Mouse (Mus musculus): ENCODE measurements around the gene Mob1b.

The Mob1b gene

DNA sequence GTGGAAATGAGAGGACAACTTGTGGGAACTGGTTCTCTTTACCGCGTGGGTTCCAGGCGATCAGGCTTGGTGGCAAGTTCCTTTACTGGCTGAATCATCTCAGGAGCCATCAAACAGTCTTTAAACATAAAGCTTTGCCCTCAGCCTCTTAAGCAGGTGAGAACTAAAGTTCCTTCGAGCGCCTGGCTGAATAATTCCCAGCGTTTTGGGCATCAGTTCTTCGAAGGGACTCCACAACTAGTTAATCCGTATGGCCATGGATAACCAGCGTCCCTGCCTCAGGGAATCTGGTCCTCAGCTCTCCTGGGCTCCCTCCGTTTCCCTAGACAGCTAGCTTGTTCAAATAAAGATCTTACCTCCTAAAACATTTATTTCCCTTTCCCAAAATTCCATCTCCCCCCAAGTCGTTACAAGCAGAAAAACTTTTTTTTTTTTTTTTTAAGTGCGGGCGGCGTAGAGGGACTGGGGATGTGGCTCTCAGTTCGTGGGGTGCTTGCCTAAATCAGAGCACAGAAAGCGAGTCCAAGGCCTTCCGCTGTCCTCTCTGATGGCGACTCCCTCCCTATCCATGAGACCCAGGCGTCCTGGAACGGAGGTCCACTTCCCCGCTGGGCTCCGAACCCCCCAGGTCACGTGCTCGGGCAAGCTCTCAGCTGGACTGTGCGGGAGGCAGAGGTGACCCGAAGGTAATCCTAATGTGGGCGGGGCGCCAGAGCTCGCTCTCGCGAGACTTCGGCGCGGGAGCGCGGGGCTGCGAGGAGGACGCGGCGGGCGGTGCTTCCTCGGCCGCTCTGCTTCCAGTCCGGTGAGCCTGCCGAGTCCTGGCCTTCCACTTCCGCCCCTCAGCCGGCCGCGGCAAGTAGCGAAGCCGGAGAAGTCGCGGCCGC lies at the start of gene Mob1b:
TSS of gene Mob1b (plus strand) at position 740 of the 887 bp plus-strand sequence.
- DNase-seq (ENCODE audit: extremely low spot score, low read depth, low spot score): peak; percentile 85

DNA sequence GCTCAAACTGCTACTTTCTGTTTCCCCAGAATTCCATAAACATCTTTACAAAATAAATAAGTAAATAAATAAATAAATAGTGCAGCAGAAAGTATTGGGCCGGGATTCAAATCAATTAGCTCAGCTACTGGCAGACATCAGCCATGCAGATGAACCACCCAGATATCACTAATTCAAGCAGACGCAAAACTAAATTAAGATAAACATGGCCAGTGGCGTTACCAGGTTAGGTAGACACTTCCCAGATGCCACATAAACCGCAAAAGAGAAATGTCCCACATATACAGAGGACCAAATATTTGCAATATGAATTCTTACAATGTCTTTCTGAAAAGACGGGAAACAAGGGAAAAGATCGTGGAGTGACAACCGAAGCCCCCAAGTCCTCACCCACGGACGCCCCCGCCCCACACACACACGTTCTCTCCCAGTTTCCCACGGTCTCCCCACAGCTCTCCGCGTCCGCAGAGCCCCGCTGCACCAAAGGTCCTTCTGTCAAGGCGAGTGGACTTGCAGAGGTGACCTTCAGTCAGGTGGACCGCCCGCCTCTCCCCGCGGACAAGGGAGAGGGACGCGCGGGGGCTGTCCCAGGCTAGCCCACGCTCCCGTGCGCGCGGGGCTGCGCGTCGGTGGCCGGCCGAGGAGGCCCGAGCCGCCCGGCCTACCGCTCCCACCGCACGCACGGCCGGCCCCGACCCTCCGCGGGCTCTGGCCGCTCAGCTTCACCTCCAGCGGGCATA lies 45.8 kb upstream of the Mob1b start:
- no peak for DNase-seq (ENCODE audit: extremely low spot score, low read depth, low spot score)

DNA sequence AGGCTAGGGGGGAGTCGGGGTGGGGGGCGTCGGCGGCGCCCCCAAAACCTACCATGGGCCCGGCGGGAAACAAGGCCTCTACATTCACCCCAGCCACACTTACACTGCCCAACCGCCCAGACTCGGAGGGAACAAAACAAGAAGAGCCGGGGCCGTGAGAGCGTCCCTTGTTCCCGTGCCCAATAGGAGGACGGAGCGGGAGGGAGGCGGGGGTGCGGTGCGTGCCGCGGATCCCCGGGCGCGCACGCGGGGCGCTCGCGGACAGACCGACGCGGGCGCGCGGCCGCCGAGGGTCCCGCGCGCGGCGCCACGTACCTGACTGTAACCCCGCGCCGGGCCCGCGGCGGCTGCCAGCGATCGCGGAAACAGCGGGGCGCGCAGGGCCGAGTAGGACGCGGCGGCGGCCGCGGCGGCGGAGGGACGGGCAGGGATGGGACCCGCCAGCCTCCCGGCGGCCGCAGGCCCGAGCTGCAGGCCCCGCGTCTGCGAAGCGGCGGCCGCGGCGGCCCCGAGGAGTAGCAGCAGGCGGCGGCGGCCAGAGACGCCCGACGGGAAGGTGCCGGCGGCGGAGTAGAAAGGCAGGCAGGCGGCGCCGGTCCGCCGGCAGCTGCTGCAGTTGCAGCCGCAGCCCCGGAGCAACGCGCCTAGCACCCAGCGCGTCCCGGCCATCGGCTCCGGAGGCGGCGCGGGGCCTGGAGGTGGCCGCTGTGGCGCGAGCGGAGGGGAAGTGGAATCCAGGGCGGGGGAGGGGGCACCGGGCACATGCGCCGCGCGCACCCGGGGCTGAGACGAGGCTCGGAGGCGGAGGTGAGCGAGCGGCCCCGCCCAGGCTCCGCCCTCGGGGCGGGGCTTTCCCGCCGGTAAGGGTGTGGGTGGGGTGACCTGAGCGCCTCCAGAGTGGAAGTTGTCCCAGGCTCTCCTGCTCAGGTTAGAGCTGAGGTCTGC lies 44.9 kb upstream of the Mob1b start, which contains the start of gene Grsf1:
TSS of gene Grsf1 (minus strand) at position 729 of the 945 bp plus-strand sequence.
- no peak for DNase-seq (ENCODE audit: extremely low spot score, low read depth, low spot score)

DNA sequence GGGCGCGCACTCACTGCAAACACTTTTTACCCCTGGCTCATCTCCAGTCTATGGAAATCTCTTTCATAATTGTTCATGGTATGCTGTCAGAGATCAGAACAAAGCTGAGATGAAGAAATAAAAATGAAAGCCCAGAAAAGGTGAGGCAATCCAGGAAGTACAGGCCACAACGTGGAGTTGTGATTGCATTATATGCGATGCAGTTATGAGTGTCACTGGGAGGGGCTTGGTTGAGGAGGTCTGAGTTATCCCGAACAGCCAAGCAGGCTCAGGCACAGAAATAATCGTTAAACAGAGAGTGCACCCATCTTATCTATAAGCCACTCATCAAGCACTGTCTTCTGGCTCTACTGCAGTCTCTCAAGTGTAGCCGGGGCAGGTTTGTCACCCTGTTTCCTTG lies 41.7 kb upstream of the Mob1b start:
- DNase-seq (ENCODE audit: extremely low spot score, low read depth, low spot score): no peak

DNA sequence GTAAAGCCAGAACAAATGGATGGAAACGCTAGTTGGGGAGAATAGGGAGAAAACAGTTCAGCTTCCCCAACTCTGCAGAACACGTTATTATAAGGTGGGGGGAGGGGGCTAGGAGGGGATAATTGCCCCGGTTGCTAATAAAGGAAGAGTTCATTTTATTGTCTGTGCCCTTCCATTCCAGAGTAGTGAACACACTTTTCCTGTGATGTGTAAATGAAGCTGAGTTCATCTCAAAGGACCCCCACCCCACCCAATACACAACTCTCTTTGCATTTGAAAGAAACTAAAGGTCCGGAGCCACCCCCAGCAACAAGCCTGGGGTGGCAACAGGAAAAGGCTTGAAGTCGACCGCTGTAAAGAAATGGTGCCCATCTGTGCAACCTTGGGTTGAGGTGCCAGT lies 41.3 kb upstream of the Mob1b start:
- DNase-seq (ENCODE audit: extremely low spot score, low read depth, low spot score): no peak

DNA sequence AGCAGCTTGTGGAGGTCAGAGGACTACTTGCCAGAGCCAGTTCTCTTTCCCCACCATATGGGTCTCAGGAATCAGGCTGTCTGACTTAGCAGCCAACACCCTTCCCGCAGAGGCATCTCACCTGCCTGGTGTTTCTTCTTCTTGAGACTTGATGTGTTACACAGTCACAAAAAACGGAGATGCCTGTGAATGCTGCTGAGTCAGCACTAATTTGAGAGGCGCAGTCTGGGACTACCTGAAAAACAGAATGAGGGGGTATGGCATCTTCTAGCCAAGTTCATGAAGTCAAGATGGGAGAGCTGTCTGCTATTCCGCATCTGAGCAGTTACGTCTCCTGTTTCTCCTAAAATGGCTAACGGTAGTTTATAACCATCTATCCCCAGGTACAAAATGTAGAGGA lies 40.1 kb upstream of the Mob1b start:
- DNase-seq (ENCODE audit: extremely low spot score, low read depth, low spot score): no peak

DNA sequence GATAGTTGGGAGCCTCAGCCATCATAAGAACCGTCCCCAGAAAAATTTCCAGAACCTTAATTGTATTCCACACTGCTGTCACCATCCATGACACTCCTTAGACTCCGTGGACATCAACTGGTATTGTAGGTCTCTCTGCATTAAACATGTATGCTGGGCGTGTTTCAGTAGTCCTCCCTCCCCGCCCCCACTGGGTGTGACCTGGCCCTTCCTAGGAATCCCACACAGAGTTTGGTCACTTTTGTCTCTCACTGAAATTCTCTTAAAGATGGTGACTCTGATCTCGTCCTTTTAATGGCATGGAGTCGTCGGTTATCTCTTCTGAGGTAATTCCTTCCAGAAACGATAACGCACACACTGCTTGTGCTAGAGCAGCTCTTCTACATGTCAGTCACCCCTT lies 36.9 kb upstream of the Mob1b start:
- no peak for DNase-seq (ENCODE audit: extremely low spot score, low read depth, low spot score)

DNA sequence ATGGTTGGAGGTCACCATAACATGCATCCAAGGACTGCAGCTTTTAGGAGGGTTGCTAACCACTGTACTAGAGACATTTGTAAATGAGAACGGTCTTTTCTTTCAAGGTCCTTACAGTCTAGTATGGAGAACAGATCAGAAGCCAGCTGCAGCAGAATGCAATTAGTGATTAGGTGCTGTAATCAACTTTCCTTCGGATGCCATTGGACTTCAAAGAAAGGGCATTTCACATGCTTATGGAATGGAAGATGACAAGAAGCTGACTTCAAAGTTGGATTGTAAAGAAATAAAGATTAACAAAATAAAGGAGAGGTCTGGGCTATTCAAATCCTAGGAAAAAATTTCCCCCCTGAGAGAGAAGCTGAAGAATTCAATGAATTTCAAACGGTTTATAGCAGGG lies 36.4 kb upstream of the Mob1b start:
- no peak for DNase-seq (ENCODE audit: extremely low spot score, low read depth, low spot score)

DNA sequence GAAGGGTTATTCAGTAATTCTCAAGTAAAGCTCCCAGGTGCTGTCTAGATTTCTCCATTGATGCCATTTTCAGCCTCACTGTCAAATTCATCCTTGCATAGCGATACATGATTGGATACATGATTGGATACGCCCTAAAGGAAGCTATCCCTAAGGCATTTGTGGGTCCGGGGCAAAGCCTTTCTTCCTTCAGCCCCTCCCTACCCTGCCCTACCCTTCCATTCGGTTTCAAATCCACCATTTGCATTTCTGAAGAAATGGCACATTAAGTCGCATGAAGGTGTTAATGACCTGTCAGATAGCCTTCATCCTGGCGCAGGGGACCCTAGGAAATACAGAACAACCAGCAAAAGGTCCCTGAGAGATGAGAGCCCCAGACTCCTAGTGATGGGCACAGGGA lies 35.3 kb upstream of the Mob1b start:
- no peak for DNase-seq (ENCODE audit: extremely low spot score, low read depth, low spot score)

DNA sequence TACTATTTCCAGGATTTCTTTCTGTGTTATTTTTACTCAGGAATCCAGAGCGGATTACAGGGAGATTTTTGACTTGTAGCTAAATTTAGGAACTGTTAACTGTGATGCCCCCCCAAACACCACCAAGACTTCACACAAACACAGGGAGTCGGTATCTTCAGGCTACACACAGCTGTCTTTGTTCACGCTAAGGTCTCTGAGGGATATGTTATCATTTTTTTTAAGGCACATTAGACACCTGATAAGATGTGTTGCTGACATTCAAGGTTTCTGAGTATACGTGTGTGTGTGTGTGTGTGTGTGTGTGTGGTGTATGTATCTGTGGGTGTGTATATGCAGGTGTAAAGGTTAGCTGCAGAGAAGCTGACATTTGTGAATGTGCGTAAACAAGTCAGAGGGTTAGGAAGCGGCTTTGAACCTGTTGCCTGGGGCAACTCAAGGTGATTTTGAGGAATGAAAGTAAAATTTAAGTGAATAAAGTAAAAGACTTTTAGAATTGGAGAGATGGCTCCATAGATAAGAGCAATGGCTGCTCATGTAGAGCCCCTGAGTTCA lies 34.8 kb upstream of the Mob1b start:
- no peak for DNase-seq (ENCODE audit: extremely low spot score, low read depth, low spot score)

DNA sequence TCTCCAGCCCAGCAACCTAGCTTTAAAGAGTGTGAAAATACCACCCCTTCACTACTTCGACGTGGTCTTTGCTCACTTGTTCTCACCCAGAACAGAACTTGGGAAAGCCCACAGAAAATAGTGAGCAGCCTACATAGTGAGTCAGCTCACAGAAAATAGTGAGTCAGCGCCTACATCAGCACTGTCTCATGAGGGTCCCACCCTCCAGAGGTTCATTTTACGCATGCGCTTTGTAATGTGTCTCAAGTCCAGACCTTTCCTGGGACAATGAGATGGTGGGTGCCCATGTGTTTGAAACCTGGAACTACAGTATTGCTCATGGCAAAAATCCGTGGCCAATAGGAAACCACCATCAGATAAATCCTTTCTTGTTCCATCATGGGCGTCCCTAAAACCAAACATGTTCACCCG lies 32.7 kb upstream of the Mob1b start:
- no peak for DNase-seq (ENCODE audit: extremely low spot score, low read depth, low spot score)

DNA sequence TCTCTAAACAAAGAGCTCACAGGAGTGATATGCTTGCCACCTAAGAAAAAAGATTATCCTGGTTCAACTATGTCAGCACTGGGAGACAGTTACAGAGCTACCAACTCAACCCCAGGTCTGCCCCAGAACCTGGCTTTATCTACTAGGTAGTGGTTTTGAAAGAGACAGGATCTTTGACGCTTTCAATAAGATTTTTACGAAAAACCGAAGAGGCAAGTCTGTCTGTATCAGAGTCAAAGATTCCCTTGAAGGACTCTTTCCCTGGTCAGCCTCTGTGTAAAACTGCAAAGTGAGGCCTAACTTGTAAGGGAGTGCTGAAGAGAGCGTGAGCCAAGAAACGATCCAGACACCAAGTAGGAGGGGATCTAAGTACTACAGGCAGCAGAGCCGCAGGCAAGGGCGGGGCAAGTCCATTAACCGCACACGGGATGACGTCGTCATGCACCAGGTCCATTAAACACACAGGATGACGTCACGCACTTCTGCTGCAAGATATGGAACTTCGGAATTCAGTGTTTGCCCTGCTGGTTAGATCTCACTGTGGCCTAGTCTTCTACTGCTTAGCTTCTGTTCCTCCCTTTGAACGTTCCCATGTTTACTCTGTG lies 32.0 kb upstream of the Mob1b start:
- no peak for DNase-seq (ENCODE audit: extremely low spot score, low read depth, low spot score)

DNA sequence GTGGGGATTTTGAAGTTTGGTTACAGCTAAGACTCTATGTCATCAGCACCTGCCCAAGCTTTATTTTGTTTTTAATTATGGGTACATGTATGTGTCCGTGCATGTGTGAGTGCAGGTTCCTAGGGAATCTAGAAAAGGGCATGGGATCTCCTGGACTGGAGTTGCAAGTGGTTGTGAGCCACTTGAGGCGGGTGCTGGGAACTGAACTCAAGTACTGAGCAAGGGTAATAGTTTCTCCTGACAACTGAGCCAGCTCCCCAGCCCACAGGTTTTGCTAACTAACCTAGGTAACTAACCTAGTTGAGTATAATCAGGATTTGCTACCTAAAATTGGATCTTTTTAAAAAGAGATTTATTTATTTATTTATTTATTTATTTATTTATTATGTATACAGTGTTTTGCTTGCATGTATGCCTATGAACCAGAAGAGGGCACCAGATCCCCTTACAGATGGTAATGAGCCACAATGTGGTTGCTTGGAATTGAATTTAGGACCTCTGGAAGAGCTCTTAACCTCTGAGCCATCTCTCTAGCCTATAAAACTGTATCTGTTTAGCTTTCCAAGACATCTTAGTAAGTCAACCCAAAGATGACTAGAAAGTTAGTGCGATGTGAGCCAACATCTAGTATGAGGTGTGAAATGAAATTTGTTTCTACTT lies 31.2 kb upstream of the Mob1b start:
- no peak for DNase-seq (ENCODE audit: extremely low spot score, low read depth, low spot score)

DNA sequence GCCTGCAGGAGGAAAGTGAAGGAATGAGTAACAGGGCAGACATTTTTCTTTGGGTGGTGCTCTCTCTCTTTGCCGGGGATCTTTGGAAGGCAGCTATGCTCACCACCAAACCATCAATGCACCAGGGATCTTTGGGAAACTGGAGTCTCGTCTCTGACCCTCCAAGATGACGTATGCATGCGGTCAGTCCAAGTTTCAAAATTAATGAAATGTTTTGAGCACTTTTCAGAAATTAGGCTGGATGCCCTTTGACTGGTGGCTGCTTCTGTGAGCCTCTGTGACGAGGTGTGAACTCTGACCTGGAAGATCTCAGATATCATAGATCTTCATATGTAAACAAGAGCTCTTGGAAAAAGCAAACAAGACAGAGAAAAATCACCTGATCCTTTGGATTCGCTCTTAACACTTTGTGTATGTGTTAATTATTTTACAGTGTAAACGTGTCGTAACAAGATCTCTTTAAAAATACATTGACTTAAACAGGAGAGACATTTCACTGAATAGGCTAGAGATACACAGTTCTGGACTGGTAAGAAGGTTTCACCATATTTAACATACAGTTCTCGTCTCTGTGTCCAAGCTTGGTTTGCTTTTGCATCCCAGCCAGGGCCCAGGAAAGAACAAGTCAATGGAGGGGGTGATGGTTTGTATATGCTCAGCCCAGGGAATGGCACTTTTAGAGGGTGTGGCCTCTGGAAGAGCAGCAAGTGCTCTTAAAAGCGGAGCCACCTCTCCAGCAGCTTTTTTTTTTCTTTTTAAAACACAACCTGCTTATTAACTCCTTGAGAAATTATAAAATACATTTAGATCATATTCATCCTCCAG lies 29.8 kb upstream of the Mob1b start:
- DNase-seq (ENCODE audit: extremely low spot score, low read depth, low spot score): no peak

DNA sequence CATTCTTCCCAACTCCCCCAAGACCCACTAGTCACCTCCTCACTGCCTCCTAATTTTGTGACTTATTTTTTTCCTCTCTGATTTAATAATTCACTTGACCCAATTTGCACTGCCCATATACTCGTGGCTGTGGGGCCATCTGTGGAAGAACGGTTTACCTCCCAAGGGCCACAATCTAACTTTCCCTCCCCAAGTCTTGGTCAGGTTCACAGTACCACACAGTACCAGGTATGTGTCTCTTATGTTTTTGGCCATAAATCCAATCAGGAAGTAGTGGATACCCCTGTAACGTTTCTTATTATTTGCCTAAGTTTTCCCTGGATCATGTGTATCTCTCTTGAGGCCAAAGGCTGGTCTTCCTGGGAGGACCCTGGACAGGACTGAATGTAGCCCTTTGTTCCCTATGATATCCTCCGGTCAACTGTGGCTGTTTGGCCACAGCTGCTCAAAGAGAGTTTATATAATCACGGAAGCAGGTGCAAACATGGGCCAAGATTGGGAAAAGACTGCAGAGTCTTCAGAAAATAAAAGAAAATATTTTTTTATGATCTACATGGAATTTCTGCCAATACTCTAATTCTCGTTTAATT lies 29.1 kb upstream of the Mob1b start:
- DNase-seq (ENCODE audit: extremely low spot score, low read depth, low spot score): no peak

DNA sequence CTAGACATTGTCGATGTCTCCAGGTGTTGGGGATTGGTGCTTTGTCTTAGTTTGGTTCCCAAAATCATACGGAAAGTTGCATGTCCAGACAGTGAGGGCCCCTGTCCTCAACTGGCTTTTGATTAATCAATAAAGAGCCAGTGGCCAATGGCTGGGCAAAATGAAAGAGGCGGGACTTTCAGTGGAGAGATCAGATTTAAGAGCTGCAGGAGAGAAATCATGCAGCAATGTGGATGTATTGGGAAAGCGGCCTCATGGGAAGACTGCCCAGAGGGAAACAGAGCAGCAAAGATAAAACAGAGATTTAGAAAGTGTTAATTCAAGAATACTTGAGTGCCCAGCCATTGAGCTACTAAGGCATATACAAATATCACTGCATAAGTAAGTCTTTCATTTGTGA lies 28.1 kb upstream of the Mob1b start:
- no peak for DNase-seq (ENCODE audit: extremely low spot score, low read depth, low spot score)

DNA sequence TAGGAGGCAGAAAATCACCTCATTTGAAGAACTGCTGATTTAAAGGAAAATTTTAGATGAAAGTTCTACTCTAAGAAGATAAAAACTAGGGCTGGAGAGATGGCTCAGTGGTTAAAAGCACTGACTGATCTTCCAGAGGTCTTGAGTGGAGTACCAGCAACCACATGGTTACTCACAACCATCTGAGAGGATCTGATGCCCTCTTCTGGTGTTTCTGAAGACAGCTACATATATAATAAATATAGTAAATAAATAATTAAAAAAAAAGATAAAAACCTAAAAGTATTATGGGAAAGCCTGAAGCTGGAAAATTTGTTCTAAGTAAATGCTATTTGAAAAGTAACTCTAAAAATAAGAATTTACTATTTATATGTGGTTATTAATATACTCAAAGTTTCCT lies 27.6 kb upstream of the Mob1b start:
- DNase-seq (ENCODE audit: extremely low spot score, low read depth, low spot score): no peak

DNA sequence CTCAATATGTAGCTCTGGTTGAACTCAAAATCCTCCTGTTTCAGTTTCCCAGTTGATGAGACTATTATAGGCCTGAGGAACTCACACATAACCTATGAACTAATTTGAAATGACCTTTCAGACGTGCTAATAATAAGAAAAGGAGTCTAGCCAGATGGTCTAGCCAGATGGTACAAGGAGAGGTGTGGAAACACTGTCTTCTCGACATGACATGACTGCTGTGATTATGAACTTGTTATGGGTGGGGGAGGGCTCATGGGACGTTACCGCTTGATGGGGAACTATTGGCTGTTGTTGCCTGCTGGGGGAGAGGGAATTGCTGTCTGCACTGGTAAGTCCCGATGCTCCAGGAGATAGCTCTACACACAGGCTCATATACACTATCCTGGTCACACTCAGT lies 23.4 kb upstream of the Mob1b start:
- DNase-seq (ENCODE audit: extremely low spot score, low read depth, low spot score): no peak

Data from hindlimb bud, embryonic 11.5 days (tissue).